Mouse (Mus musculus) gastrocnemius, adult 8-10 months (tissue): Measurements from ENCODE around the gene Pik3cb. TPM values are rescaled to one million over a fixed set of nuclear protein-coding genes. Genes with fewer than 3 reads are reported as not detected.

Experiments used
- DNase-seq, 2 experiments: peaks; one replicate each; pipeline ENCODE4 v3.0.0; 2022; ENCODE audit warnings: low spot score in 2 of 2
- total RNA-seq, 4 experiments: library from RNA; stranded (reverse); gene quantifications; 2 replicates each; pipeline ENCODE4 v1.2.4; 2022

Pik3cb gene
- total RNA-seq, 4 experiments from 2014 or later: 5.8 to 7.7 (median 6.6) TPM

GRCm38 (mm10) chr9:99146855-99147735 lies 6.7 kb upstream of the Pik3cb start:
- DNase-seq: no peak

GRCm38 (mm10) chr9:99145756-99146155 lies 5.3 kb upstream of the Pik3cb start:
- DNase-seq: no peak

- no peak for DNase-seq
Observed at GRCm38 (mm10) chr9:99144416-99144989, 4.1 kb upstream of the Pik3cb start.

- DNase-seq: no peak
Observed at GRCm38 (mm10) chr9:99141618-99142017, 1.2 kb upstream of the Pik3cb start.

GRCm38 (mm10) chr9:99141171-99141570 lies 750 bp upstream of the Pik3cb start:
- no peak for DNase-seq

- peak in 1 of 2 experiments; percentile 17 for DNase-seq
Observed at GRCm38 (mm10) chr9:99139194-99140023, 1.0 kb downstream of the Pik3cb start.

- DNase-seq: no peak
Observed at GRCm38 (mm10) chr9:99137301-99137700, 3.1 kb downstream of the Pik3cb start.

GRCm38 (mm10) chr9:99131951-99132470 lies 8.4 kb downstream of the Pik3cb start:
- no peak for DNase-seq

GRCm38 (mm10) chr9:99131119-99131518 lies 9.3 kb downstream of the Pik3cb start:
- no peak for DNase-seq

GRCm38 (mm10) chr9:99127578-99127977 lies 12.8 kb downstream of the Pik3cb start:
- DNase-seq: no peak

GRCm38 (mm10) chr9:99122749-99123148 lies 17.7 kb downstream of the Pik3cb start:
- no peak for DNase-seq

- no peak for DNase-seq
Observed at GRCm38 (mm10) chr9:99112409-99112808, 28.0 kb downstream of the Pik3cb start.

- no peak for DNase-seq
Observed at GRCm38 (mm10) chr9:99111085-99111484, 29.3 kb downstream of the Pik3cb start.

GRCm38 (mm10) chr9:99110213-99110612 lies 30.2 kb downstream of the Pik3cb start:
- no peak for DNase-seq

GRCm38 (mm10) chr9:99109585-99109984 lies 30.8 kb downstream of the Pik3cb start:
- DNase-seq: no peak

GRCm38 (mm10) chr9:99104449-99104848 lies 36.0 kb downstream of the Pik3cb start:
- DNase-seq: no peak

- DNase-seq: no peak
Observed at GRCm38 (mm10) chr9:99103865-99104264, 36.6 kb downstream of the Pik3cb start.

GRCm38 (mm10) chr9:99098482-99099129 lies 41.8 kb downstream of the Pik3cb start:
- no peak for DNase-seq

- no peak for DNase-seq
Observed at GRCm38 (mm10) chr9:99097668-99098067, 42.8 kb downstream of the Pik3cb start.

GRCm38 (mm10) chr9:99095192-99095591 lies 45.2 kb downstream of the Pik3cb start:
- no peak for DNase-seq

GRCm38 (mm10) chr9:99090546-99090945 lies 49.9 kb downstream of the Pik3cb start:
- DNase-seq: no peak
